Mouse (Mus musculus): Measurements from ENCODE around the gene En2.

En2 gene

DNA sequence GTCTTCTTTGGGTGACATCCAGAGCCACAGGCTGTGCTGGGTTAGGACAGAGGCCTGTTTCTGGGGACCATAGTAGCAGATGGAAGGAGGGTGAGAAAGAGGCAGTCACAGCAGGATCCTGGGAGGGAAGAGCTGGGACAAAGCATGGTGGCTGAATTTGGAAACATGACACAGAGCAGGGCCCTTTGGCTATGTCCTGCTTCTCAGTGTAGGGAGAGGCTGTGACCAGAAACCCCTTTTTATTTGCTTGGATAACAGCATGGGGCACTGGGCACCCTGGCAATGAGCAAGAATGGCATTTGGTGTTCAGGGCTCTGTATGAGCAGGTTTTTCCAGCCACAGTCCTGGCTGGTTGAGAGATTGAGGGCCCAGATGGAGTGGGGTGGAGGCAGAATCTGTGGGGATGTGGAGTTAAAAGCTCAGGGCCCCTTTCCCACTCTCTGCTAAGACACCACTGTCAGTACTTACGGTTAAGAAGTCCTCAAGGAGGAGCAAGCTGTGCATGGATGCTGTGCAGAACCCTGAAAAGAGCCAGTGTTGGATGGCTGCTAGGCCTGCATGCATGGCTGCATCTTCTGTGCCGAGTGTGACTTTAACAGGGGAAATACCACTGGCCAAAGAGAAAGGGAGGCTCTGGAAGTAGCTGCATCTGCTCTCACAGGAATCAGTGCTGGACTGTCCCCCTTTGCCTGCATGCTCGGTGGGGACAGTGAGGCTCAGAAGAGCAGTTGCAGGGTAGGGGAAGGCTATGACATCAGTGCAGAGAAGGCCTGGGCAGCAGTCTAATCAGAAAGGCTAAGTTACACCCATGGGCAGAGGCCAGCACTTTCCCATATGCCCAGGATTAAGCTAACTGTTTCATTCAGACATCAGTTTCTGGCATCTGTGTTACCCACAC, 26.0 kb downstream of the En2 start:
- DNase-seq: no peak

DNA sequence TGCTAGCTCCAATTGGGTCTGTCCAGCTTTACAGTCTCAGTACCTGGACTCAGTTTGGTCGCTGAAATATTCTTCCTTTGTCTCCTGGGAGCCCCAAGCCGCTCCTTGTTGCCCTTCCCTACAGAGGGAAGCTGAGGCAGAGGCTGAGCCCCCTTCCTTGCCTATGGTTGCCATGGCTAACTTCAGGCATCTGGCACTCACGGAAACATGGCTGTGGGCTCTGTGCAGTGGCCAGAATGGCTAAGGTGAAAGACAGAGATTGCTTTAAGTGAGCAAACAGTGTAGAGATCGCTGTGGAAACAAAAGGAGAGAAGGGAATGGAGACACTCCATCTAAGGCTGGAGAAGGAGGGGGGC, 26.6 kb downstream of the En2 start:
- no peak for DNase-seq

DNA sequence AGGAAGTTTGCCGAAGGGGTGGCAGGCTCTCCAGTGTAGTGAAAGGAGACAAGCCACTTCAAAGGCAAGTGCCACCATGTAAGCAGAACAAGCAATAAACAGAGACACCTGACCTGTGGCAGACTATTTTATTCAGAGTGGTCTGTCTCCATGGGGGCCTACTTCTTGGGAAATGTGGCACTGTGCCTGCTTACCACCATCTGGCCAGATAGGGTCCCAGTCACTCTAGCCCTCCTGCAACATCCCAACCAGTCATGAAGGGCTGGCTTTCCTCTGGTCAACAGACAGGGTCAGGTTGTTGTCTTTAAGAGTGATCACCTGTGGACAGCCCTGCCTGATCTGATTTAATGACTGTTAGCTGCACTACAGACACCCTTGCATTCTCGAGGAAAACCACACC, 30.0 kb downstream of the En2 start:
- no peak for DNase-seq

DNA sequence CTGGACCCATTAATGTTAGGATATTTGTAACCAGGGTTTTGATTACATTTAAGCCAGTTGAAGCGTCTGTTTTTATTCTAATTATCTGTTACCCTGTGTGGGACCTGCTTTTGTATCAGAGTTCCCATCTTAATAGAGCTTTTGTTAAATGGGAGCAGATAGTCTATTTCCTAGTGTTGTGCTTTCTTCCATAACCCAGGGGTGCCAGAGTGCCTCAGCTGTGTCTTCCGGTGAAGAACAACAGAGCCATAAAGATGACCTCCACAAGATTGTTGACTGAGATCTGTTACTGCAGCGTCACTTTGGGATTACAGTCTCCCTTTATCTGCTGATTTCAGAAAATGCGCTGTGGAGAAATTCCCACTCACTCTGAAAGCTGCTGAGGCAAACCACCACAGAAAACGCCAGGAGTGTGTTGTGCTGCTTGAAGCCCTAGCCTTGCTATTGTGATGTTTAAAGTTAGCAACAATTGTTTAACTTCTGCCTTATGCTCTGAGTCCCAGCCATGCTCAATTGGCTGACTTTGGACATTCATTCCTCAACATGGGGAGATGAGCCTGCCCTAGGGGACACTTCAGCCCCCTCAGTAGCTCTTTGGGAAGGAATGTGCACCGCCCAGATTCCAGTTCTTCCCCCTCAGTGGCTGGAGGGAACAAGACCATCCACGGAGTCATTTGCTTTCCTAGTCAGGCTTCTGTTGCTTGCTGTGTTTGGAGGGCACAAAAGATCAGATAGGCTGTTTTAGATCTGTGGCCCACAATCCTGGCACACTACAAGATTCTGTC, 33.8 kb downstream of the En2 start:
- DNase-seq: no peak

DNA sequence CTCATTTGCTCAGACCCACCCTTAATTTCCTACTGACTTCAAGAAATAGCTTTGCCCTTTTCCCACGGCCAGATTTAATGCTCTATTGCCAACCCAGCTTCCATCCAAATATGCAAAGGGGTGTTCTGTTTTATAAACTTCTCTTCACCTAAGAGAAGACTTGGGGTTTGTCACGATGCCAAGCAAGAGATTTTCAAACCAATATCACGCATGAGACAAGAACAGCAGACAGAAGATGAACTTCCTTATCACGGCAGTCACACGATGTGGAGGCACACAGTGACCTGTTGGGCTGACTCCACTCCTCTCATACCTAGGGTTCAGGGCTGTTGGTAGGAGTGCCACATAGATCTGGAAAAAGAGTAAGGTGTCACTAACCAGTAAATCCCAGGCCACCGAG, 37.6 kb downstream of the En2 start:
- DNase-seq: no peak

DNA sequence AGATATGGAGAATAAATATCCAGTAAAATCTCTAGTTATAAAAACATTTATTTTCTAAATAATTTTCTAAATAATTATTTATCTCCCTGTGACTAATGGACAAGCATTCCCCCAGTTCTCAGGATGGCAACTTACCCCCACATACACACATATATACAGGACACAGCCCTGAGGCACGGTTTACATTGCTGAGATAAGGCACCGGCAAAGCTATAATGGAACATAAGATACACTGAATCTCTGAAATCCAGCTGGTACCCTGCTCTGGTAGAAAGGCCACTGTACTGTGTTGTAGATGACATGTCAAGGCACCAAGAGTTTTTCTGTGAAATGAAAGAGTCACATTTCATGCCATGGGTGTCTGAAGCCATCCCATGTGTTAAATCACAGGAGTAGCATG, 39.2 kb downstream of the En2 start:
- DNase-seq: no peak

DNA sequence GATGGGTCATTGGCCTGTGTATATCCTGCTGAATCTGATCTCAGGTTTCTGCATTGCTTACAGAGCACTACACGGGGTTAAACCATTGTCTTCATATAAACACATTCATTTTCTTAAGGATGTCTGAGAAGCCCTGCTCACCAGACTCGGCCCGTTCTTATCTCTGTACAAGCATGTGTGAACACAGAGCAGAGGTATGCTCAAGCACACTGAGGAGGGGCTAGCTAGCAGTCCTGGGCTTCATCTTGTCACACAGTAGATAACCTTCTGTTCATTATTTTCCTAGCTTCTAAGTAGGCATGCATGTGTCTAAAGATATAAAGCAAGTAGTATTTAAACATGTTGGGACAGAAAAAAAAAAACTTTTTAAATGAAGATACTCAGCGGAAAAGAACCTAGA, 41.0 kb downstream of the En2 start:
- DNase-seq: no peak

DNA sequence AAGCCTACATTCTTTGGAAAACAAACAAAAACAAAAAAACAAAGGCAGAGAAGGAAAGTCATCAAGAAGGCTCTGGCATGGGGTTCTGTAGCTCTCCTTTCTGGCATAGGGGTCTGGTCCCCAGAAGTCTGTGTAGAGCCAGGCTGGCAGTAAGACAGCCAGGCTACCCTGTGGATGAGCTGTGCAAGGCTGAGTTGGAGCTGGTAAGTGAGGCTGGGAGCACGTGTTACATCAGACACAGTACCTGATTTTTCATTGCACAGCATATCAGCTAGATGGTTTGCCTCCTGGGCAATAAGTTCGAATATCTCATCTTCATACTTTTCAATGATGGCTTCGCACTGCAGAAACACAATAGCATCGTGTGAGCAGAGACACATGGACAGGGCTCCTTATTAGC, 41.5 kb downstream of the En2 start:
- DNase-seq: no peak

DNA sequence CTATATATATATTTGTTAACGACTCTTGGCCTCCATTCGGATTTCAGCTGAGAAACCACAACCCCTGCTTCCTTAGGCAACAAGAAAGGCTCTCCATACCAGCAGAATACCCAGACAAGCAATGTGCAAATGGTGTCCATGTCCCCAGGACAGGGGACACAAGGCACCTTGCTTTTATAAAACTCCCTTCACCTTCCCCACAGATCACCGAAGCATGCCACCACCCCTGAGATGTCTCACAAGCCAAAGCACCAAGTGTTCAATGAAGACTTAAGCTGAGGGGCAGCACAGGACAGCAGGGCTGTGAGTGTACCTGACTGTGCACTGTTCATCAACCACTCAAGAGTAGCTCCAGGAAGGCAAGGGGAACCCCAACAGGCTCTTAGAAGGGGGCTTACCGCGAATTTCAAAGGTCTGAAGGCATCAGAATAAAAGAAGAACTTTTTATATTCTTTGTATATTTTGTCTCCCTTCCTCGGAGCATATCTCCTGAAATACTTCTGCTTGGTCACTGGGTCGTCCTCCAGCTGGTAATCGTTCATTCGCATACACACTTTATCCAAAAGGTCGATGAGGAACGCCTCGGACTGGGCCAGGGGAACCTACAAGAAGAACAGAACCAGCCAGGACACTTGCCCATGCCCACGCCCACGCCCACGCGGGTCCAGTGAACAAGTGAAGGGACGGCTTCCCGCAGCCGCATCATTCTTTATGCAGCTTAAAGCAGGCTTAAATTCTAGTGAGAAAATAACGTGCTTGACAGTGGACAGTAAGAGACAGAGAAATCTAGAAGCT, 43.4 kb downstream of the En2 start:
- no peak for DNase-seq

DNA sequence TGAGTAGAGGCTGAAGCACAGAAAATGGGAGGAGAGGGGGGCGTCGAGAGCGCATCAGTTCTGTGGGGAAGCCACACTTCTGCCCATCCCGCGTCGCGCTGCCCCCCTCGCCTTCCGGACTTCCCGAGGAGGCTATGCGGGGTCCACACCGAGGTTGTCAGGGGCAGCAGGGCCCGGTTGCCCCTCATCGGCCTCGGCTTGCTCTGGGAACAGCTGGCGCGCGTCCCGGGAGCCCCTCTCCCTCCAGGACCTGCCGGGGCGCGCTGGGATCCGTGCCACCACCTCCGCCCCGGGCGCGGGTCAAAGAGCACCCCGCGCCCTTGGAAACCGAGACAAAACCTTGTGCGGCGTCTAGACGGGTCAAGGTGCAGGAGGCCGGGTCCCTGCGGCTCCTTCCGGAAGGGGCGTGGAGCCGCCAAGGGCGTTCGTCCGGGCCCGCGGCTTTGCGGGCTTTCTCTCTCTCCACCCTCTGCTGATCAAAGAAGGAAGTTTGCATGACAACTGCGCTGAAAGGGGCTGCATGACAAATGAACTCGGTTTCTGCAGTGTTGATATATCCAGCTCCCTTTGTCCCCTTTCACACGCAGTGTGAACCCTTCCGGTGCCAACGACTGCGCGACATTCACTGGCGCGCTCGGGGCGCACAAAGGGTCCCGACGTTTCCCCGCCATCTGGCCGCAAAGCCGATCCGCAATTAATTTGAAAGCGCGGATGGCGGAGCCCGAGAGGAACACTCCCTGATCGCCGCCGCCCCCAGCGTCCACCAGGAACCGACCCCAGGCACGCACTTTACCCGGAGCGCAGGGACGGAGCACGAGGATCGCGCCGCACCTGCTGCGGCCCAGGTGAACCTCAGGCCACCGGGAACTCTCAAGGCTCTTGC, 44.3 kb downstream of the En2 start:
- DNase-seq: no peak

DNA sequence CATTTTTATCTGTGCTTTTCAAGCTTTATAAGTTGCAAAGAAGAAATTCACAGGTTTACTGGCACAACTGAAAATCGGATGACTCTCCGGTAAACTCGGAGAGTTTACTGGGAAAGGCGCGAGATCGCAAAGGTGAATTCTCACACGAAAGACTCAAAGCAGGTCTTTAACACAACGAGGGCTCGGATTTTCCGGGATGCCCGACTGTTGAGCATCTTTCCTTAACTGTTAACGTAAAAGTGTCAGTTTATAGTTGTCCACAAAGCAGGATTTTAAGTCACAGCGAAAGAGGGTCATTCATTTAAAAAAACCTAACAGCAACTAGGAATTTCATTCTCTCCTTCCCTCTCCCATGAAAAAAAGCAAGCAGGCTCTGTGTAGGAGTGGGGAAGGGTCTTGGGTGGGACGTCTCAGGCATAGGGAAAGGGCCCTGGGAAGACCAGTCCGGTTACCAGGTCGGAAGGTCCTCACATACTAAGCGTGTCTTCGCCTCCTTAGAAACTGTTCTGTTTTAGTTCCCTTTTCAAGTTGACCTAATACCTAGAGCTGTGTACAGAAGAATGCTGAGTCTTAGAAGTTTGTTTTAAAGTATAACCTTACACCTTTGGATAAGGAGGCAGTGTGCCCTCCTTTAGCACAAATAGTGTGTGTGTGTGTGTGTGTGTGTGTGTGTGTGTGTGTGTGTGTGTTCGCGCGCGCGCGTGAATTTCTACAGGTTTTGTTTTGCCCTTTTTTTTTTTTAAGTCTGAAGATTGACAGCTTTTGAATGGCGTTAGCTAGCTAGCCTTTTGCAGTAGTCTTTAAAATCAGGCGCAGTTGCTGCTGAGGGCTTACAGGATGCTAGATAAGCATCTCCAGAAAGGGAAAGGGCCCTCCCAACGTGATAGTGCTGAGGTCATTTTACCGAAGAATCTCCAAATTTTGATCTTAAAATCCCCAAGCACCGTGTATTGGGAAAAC, 45.4 kb downstream of the En2 start:
- no peak for DNase-seq

DNA sequence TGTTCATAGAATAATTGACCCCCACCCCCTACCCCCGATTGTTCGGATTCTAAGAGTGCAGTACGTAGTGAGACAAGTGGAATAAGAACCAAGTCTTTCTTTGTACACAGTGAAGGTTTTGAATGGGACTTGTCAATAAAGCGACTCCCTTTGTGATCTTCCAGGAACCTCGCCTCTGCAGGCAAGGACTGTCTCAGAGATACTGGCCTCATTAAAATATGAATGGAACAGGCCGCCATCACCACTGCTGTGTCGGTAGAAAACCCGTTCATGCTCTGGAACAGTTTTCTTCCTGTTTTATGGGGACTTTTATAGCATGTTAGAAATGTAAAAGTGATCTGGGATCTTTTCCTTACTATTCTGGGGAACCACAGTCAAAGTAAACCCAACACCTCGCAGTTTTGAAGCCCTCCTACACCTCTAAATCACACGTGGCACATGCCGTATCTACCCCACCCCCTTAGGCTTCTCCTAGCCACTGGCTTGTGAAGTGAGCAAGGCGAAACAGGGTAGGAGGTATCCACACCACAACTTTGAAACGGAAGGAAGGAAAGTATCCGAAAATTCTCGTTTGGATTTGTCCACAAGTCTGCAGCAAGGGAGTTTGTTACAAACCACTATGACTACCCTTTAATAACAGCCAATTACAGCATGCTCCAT, 46.3 kb downstream of the En2 start:
- DNase-seq: no peak

DNA sequence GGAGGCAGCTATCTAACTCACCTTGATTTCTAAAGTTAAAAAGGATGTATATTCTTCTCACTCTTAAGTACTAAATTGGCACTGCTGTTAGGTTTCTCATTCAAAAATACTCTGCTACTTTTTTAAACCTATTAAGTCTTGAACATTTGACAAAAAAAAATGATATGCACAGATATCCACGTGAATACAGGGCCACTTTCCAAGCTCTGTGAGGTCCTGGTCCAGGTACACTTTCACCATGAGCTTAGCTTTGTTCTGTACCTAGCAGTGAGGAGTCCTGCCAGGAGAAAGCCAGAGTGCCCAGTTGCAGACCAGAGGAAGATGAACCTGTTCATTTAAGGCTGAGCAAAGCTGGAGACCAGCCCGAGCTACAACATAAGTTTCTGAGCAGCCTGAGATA, 47.9 kb downstream of the En2 start:
- no peak for DNase-seq

DNA sequence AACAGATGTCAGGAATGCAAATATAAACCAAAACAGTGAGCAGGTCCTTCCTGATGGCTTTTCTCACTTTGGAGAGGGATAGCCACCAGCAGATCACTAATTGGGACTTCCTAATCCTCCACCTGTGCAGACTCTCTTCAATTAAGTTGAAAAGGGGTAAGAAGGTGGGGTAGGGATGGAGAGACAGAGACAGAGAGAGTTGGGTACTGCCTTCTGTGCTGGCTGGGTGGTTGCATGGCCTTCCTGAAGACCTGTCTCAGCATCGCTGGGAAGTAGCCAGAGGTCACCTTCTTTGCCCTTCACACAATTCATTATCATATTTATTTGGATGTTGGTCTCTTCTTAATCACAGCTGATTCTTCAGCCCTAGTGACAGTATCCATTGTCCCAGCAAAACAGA, 54.1 kb downstream of the En2 start:
- DNase-seq: no peak

All from thymus, postnatal 25 days (tissue).